Mouse (Mus musculus) embryonic facial prominence, embryonic 11.5 days (tissue): ENCODE measurements around the gene Paip2b. TPM values are rescaled to one million over a fixed set of nuclear protein-coding genes. Genes with fewer than 3 reads are reported as not detected.

Source experiments
- ATAC-seq: fragments of 200-750 bp; cut with Nextera tagmentation; replicated peaks from 2 replicates; pipeline ENCODE4 v1.8.0; 2017; ENCODE audit warnings: low read depth; ENCODE audit not compliant: insufficient number of reproducible peaks, low FRiP score, low TSS enrichment
- DNase-seq: peaks from one replicate; pipeline ENCODE4 v3.0.0-alpha.2; 2015; ENCODE audit warnings: low spot score
- H3K27ac ChIP-seq: fragments of 300-500 bp; sonication (generic); replicated peaks from 2 replicates; pipeline ENCODE4 v1.5.1; 2014; ENCODE audit warnings: mild to moderate bottlenecking, low read depth, low read length, control low read depth
- H3K27me3 ChIP-seq: fragments of 300-500 bp; sonication (generic); 2 replicates; pipeline ENCODE4 v1.6.1; 2014; ENCODE audit warnings: mild to moderate bottlenecking, low read length, moderate library complexity, mixed read lengths; ENCODE audit not compliant: control insufficient read depth, insufficient read depth
- H3K36me3 ChIP-seq: fragments of 300-500 bp; sonication (generic); replicated peaks from 2 replicates; pipeline ENCODE4 v1.6.1; 2014; ENCODE audit warnings: low read depth, mild to moderate bottlenecking, low read length, moderate library complexity, mixed read lengths; ENCODE audit not compliant: control insufficient read depth, insufficient read depth
- H3K4me1 ChIP-seq: fragments of 300-500 bp; sonication (generic); 2 replicates; pipeline ENCODE4 v1.6.1; 2014; ENCODE audit warnings: low read length, mixed read lengths; ENCODE audit not compliant: control insufficient read depth, insufficient read depth
- H3K4me2 ChIP-seq: fragments of 300-500 bp; sonication (generic); 2 replicates; pipeline ENCODE4 v1.6.1; 2014; ENCODE audit warnings: low read depth, mild to moderate bottlenecking, control low read depth, low read length, moderate library complexity
- H3K4me3 ChIP-seq: fragments of 300-500 bp; sonication (generic); 2 replicates; pipeline ENCODE4 v1.5.1; 2014; ENCODE audit warnings: low read depth, low read length, control low read depth
- H3K9ac ChIP-seq: fragments of 300-500 bp; sonication (generic); replicated peaks from 2 replicates; pipeline ENCODE4 v1.6.1; 2014; ENCODE audit warnings: mild to moderate bottlenecking, control low read depth, low read length
- H3K9me3 ChIP-seq: fragments of 300-500 bp; sonication (generic); replicated peaks from 2 replicates; pipeline ENCODE4 v1.6.1; 2016; ENCODE audit warnings: mild to moderate bottlenecking, low read length, inconsistent platforms, mixed read lengths; ENCODE audit not compliant: control insufficient read depth
- WGBS: fragments of 180-500 bp; shearing (Covaris S2); extraction: QIAGEN DNeasy Blood & Tissue Kit; methylation state at CpG from one replicate; pipeline ENCODE4 v1.1.7; 2014; 5-methylcytosine and 5-hydroxymethylcytosine counted together
- polyA plus RNA-seq: library from polyadenylated mRNA; unstranded; fragments of >200 nt; fragmentation: Nextera tagmentation; extraction: Ambion mirVana; gene quantifications from 2 replicates; pipeline ENCODE4 v1.2.1, GENCODE M21; 2014

The Paip2b gene
- polyA plus RNA-seq, 1 experiment from 2014 or later, result 20.1 TPM

GRCm38 (mm10) chr6:83830941-83831605, 468 bp downstream of the Paip2b start:
- Histone ChIP-seq H3K27me3 (no peaks in the 10 kb centered on the region), H3K36me3 (no peaks in the 10 kb centered on the region), H3K9ac (peak overlapping the region; percentile 84), H3K9me3 (no peaks in the 10 kb centered on the region), H3K27ac (peak overlapping the region; percentile 73), H3K4me2 (peak overlapping the region; percentile 74), H3K4me1 (no peaks in the 10 kb centered on the region), H3K4me3 (peak overlapping the region; percentile 72)
- no peak for ATAC-seq
- WGBS, result 3% methylated on average over 35 of the region's 35 CpGs
- peak; percentile 21 for DNase-seq

- Histone ChIP-seq H3K4me1 (no peaks in the 10 kb centered on the region), H3K27ac (no peak overlapping the region), H3K9ac (no peak overlapping the region), H3K9me3 (no peaks in the 10 kb centered on the region), H3K36me3 (no peaks in the 10 kb centered on the region), H3K27me3 (no peaks in the 10 kb centered on the region), H3K4me3 (no peak overlapping the region), H3K4me2 (no peak overlapping the region)
- ATAC-seq (no peak), DNase-seq (no peak)
- WGBS, result 77% methylated on average over 2 of the region's 2 CpGs
Measured at GRCm38 (mm10) chr6:83821856-83822255, 9.7 kb downstream of the Paip2b start.

DNA sequence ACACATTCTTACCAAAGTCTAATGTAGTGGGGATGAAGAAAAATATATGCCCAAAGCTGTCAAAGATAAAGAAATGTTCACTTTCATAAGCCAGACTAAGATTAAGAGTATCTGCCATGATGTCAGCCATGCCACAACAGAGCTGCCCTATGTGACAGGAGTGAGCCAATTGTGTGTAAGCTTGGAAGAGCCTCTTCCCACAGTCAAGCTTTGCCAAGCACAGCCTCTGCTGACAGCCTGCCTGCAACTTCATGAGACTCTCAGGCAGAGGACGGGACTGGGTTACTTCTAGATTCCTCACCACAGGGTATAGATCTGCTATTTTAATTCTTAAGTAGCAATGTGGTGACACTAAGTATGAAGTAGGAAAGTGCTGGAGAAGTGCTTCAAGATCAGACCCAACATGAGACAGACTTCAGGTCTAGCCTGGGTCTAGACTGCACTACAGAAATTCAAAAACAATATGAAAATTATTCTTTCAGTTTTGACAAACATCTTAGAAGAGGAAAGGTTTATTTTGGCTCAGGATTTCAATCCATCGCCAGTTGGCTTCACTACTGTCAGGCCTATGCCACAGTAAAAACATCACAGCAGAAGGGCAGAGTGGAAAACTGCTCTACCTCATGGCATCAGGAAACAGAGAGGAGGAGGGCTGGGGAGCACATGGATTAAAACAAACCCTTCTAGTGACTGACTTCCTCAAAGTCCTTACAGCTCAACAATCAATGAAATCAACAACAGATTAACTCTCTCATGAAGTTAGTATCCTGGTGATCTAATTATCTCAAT, 10.6 kb downstream of the Paip2b start:
- ATAC-seq (no peak), DNase-seq (no peak)
- H3K4me3 ChIP-seq, result no peak overlapping the region
- H3K36me3 ChIP-seq, result no peaks in the 10 kb centered on the region
- H3K27me3 ChIP-seq, result no peaks in the 10 kb centered on the region
- 86% methylated on average over 2 of the region's 2 CpGs for WGBS
- no peaks in the 10 kb centered on the region for H3K4me1 ChIP-seq
- H3K9ac ChIP-seq, result no peak overlapping the region
- H3K4me2 ChIP-seq, result no peak overlapping the region
- H3K9me3 ChIP-seq, result no peaks in the 10 kb centered on the region
- no peak overlapping the region for H3K27ac ChIP-seq

DNA sequence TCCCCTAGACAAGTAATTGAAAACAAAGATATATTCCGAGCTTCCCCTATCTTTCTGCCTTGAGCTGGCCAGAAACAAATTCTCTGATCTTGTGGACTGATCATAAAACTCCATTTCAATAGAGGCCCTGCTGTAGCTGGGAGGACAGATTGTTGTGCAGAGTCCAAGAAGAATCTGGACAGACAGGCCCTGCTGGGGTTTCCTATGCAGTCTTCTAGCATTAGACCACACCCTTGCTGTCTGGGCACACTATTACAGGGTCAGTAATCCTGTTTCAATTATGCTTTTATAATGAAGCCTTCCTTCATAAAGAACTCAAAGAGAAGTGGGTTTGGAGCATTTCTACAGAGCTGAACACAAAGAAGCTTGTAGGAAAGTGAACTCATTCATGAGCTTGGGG, 12.5 kb downstream of the Paip2b start:
- ATAC-seq, result no peak
- Histone ChIP-seq H3K9ac (no peak overlapping the region), H3K9me3 (no peaks in the 10 kb centered on the region), H3K36me3 (no peaks in the 10 kb centered on the region), H3K27ac (no peak overlapping the region), H3K4me3 (no peak overlapping the region), H3K4me2 (no peak overlapping the region), H3K27me3 (no peaks in the 10 kb centered on the region), H3K4me1 (no peaks in the 10 kb centered on the region)
- WGBS, result 76% methylated on average over 1 of the region's 1 CpGs
- no peak for DNase-seq

DNA sequence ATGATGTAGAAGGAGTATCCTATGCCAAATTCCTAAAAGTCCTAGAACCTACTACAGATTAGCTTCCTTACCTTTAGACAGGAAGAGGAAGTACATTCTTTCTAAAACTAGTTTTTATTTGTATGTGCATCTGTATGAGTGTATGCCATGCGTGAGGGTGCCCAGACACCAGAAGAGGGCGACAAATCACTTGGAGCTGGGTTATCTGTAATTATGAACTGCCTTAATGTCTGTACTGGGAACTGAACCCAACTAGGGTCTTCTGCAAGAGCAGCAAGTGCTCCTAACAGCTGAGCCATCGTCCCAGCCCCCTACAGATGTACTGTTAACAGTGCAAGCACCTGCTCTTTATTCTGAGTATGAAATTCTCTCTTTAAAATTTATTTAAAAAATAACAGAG, 15.7 kb downstream of the Paip2b start:
- Histone ChIP-seq H3K9me3 (no peaks in the 10 kb centered on the region), H3K27me3 (no peaks in the 10 kb centered on the region), H3K27ac (no peak overlapping the region), H3K4me1 (no peaks in the 10 kb centered on the region), H3K36me3 (peaks cover 2% of the 10 kb centered on the region; the same call in 1 of the 2 replicates), H3K4me3 (no peak overlapping the region), H3K4me2 (no peak overlapping the region), H3K9ac (no peak overlapping the region)
- 94% methylated on average over 3 of the region's 3 CpGs for WGBS
- DNase-seq (no peak), ATAC-seq (no peak)

GRCm38 (mm10) chr6:83802846-83803245, 28.7 kb downstream of the Paip2b start:
- H3K4me1 ChIP-seq, result no peaks in the 10 kb centered on the region
- no peak overlapping the region for H3K4me2 ChIP-seq
- peaks cover 3% of the 10 kb centered on the region; the same call in 1 of the 2 replicates for H3K36me3 ChIP-seq
- WGBS, result 87% methylated on average over 3 of the region's 3 CpGs
- no peak overlapping the region for H3K27ac ChIP-seq
- H3K27me3 ChIP-seq, result no peaks in the 10 kb centered on the region
- ATAC-seq, result no peak
- H3K9ac ChIP-seq, result no peak overlapping the region
- no peak for DNase-seq
- no peak overlapping the region for H3K4me3 ChIP-seq
- no peaks in the 10 kb centered on the region for H3K9me3 ChIP-seq

- Histone ChIP-seq H3K27me3 (no peaks in the 10 kb centered on the region), H3K36me3 (peaks cover 3% of the 10 kb centered on the region; the same call in 1 of the 2 replicates), H3K9me3 (no peaks in the 10 kb centered on the region), H3K9ac (no peak overlapping the region), H3K4me1 (no peaks in the 10 kb centered on the region), H3K4me2 (no peak overlapping the region), H3K4me3 (no peak overlapping the region), H3K27ac (no peak overlapping the region)
- no peak for DNase-seq
- ATAC-seq, result no peak
- 85% methylated on average over 5 of the region's 5 CpGs for WGBS
Measured at GRCm38 (mm10) chr6:83802033-83802432, 29.5 kb downstream of the Paip2b start.

DNA sequence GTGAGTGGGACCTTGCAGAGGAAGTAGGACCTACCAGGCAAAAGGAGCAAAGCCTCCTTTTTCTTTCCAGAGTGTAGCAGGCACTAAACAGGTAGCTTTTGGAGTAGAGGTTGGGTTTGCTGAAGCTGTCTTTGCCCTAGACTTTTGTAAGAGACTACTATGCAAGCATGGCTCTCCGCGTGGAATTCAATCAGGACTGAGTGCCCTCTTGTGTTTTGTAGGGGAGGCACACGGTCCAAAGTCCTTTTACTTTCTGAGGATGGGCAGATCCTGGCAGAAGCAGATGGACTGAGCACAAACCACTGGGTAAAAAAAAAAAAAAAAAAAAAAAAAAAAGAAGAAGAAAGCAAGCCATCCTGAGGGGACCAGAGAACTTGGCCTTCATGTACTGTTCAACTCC, 34.9 kb downstream of the Paip2b start:
- H3K27me3 ChIP-seq, result no peaks in the 10 kb centered on the region
- WGBS, result 72% methylated on average over 3 of the region's 3 CpGs
- no peak for DNase-seq
- ATAC-seq, result no peak
- no peak overlapping the region for H3K9ac ChIP-seq
- no peak overlapping the region for H3K27ac ChIP-seq
- H3K4me3 ChIP-seq, result no peak overlapping the region
- H3K4me1 ChIP-seq, result no peaks in the 10 kb centered on the region
- no peaks in the 10 kb centered on the region for H3K9me3 ChIP-seq
- H3K36me3 ChIP-seq, result no peaks in the 10 kb centered on the region
- no peak overlapping the region for H3K4me2 ChIP-seq
